Mouse (Mus musculus): ENCODE results near the gene Olfr118. TPM values are rescaled to one million over a fixed set of nuclear protein-coding genes. Genes with fewer than 3 reads are reported as not detected.
"Not testable (repeated sequence)": the region's sequence is repeated elsewhere in the genome, so short reads cannot be mapped to it uniquely, and the experiment has no call there.

Olfr118 gene
- total RNA-seq (2021) = not detected
- long read RNA-seq, experiment 1 = 0 reads
- long read RNA-seq, experiment 2 = 0 reads

- DNase-seq = no peak
These were observed at the start of gene Olfr118 for GRCm38 (mm10) chr17:37666688-37667087. TSS of gene Olfr118 (plus strand) at chr17:37666988.

DNA sequence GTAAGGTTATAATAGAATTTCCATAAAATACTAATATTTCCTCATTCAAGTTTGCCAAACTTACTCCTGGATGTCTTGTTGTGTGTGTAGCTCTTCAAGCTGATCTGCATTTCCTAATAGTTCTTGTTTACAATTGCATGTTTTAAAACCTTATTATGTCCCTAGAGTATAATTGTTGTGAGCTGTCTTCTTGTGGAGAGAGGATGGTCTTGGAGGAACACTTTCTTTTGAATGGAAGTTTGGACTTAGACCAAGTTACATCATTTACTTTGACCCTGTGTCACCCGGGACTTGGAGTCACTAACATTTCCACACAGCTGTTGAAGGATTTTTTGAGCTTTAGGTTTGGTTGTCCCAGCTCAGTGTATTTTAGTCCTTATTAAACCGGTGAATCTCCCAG lies 39.8 kb upstream of the Olfr118 start, which contains the start of the genes Olfr115 and Olfr116:
Gene Olfr115, minus strand, starts transcription at position 101 of the 400 bp plus-strand sequence.
Gene Olfr116, minus strand, starts transcription at position 191 of the 400 bp plus-strand sequence.
- no peak for DNase-seq

DNA sequence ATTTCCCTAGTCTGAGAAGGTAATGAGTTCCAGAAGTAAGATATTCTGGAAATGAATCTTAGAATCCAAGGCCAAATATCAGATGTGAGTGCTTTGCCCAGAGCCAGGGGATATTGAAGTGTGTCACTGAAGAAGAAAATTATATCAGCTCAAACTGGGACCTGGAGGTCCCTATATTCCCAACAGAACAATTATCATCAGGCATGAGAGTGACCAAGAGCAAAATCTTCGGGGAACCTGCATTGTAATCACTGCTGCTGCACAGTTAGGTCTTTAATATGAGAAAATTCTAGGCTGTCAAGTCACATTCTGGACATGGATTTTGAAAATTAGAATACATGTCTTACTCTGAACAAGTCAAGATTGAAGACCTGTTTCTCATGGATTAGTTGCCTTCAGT lies 3.1 kb upstream of the Olfr118 start, which contains the start of gene Olfr117:
Gene Olfr117, minus strand, starts transcription at position 101 of the 400 bp plus-strand sequence.
- DNase-seq = no peak

DNA sequence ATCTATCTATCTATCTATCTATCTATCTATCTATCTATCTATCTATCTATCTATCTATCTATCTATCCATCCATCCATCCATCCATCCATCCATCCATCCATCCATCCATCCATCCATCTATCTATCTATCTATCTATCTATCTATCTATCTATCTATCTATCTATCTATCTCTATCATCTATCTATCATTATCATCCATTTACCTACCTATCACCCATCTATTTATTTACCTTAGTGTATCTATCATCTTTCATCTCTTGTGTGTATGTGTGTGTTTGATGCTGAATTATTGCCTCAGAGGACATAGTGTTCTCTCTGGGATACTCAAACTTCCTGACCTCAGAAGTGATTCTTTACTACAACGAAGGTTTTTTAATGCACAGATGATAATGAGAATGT lies 29.5 kb downstream of the Olfr118 start, which contains the start of gene Olfr119:
Gene Olfr119, plus strand, starts transcription at position 301 of the 400 bp plus-strand sequence.
- not testable (repeated sequence) for DNase-seq

DNA sequence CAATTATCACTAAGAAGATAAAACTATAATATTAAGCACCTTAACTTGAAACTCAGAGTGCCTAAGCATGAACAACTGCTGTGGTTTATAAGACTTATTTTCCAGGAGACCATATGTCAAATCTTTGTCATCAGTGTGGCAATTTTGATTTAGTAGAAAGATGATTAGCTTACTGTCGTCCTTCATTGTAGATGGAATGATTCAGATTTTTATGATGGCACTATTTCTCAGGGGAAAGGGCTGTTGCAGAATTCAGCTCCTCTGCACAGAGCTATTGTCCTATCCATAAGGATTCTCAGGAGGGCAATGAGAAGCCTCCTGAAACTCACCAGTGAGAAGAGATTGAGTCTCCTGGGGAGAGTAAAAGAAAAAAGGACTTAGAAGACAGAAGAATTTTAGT lies 54.7 kb downstream of the Olfr118 start, which contains the start of gene Olfr120:
Gene Olfr120, plus strand, starts transcription at position 301 of the 400 bp plus-strand sequence.
- DNase-seq = no peak

Other genes with a start within 250 kb of the Olfr118 start
- gene Olfr108, start 221.5 kb upstream of the Olfr118 start, total RNA-seq (2021) = not detected
- not detected for gene Olfr109, start 208.1 kb upstream of the Olfr118 start, total RNA-seq (2021)
- gene H2-M2, start 183.4 kb upstream of the Olfr118 start, total RNA-seq (2021) = 1 to 10 TPM in 1 of 2 experiments, not detected in 1; 1.3 TPM
- not detected for gene Olfr110, start 174.5 kb upstream of the Olfr118 start, total RNA-seq (2021)
- not detected for gene Olfr111, start 159.0 kb upstream of the Olfr118 start, total RNA-seq (2021)
- gene Olfr112, start 97.5 kb upstream of the Olfr118 start, total RNA-seq (2021) = not detected
- not detected for gene Olfr113, start 89.3 kb upstream of the Olfr118 start, total RNA-seq (2021)
- not detected for gene Olfr114, start 74.2 kb upstream of the Olfr118 start, total RNA-seq (2021)
- gene Olfr115, start 39.9 kb upstream of the Olfr118 start, total RNA-seq (2021) = not detected
- not detected for gene Olfr116, start 39.8 kb upstream of the Olfr118 start, total RNA-seq (2021)
- not detected for gene Olfr117, start 3.2 kb upstream of the Olfr118 start, total RNA-seq (2021)
- gene Olfr119, start 29.6 kb downstream of the Olfr118 start, total RNA-seq (2021) = not detected
- not detected for gene Olfr120, start 54.8 kb downstream of the Olfr118 start, total RNA-seq (2021)
- not detected for gene Olfr121, start 81.9 kb downstream of the Olfr118 start, total RNA-seq (2021)
- gene Olfr122, start 101.6 kb downstream of the Olfr118 start, total RNA-seq (2021) = not detected
- gene Olfr123, start 126.5 kb downstream of the Olfr118 start, total RNA-seq (2021) = not detected
- not detected for gene Olfr124, start 132.9 kb downstream of the Olfr118 start, total RNA-seq (2021)
- gene Olfr125, start 166.0 kb downstream of the Olfr118 start, total RNA-seq (2021) = not detected
- not detected for gene Olfr126, start 180.5 kb downstream of the Olfr118 start, total RNA-seq (2021)
- not detected for gene Olfr127, start 233.4 kb downstream of the Olfr118 start, total RNA-seq (2021)

Data from heart, adult 18-20 months (tissue).